Mouse (Mus musculus): Measurements from ENCODE around the gene Ptger1.

- TF ChIP-seq CTCF (IDR thresholded peaks at IDR 0.05; ENCODE audit: extremely low read depth, insufficient read length, insufficient replicate concordance, low read depth, low read length), result no peak
- TF ChIP-seq POLR2A (IDR thresholded peaks at IDR 0.05; ENCODE audit: low read depth, low read length), result no peak
Measured at GRCm38 (mm10) chr8:83619568-83620285, 46.8 kb upstream of the Ptger1 start.
